Mouse (Mus musculus) lung, embryonic 15.5 days (tissue): ENCODE results near the gene Chd4. TPM values are rescaled to one million over a fixed set of nuclear protein-coding genes. Genes with fewer than 3 reads are reported as not detected.
A peak's percentile ranks its signal among the peaks of the same experiment; 100 is the strongest.

Experiments used
- ATAC-seq: fragments of 200-750 bp; cut with Nextera tagmentation; 2 replicates; pipeline ENCODE4 v1.8.0; 2017; ENCODE audit warnings: moderate number of reproducible peaks, borderline replicate concordance; ENCODE audit not compliant: low FRiP score, low TSS enrichment; ENCODE audit errors: extremely low read depth
- H3K27ac ChIP-seq: fragments of 300-500 bp; sonication (generic); 2 replicates; pipeline ENCODE4 v1.5.1; 2015; ENCODE audit warnings: moderate library complexity, mild to moderate bottlenecking, inconsistent platforms
- H3K27me3 ChIP-seq: fragments of 300-500 bp; sonication (generic); 2 replicates; pipeline ENCODE4 v1.6.1; 2015; ENCODE audit warnings: inconsistent platforms
- H3K36me3 ChIP-seq: fragments of 300-500 bp; sonication (generic); 2 replicates; pipeline ENCODE4 v1.6.1; 2015; ENCODE audit warnings: inconsistent platforms
- H3K4me1 ChIP-seq: fragments of 300-500 bp; sonication (generic); 2 replicates; pipeline ENCODE4 v1.6.1; 2015; ENCODE audit warnings: inconsistent platforms
- H3K4me2 ChIP-seq: fragments of 300-500 bp; sonication (generic); 2 replicates; pipeline ENCODE4 v1.6.1; 2015; ENCODE audit warnings: inconsistent platforms, mild to moderate bottlenecking, moderate library complexity
- H3K4me3 ChIP-seq: fragments of 300-500 bp; sonication (generic); 2 replicates; pipeline ENCODE4 v1.5.1; 2015; ENCODE audit warnings: mild to moderate bottlenecking, inconsistent platforms
- H3K9ac ChIP-seq: fragments of 300-500 bp; sonication (generic); 2 replicates; pipeline ENCODE4 v1.6.1; 2015; ENCODE audit warnings: inconsistent platforms
- H3K9me3 ChIP-seq: fragments of 300-500 bp; sonication (generic); 2 replicates; pipeline ENCODE4 v1.6.1; 2016; ENCODE audit warnings: inconsistent platforms
- WGBS: fragments of 180-500 bp; shearing (Covaris S2); methylation state at CpG from one replicate; pipeline ENCODE4 v1.1.7; 2015; 5-methylcytosine and 5-hydroxymethylcytosine counted together
- polyA plus RNA-seq: library from polyadenylated mRNA; unstranded; fragments of >200 nt; fragmentation: Nextera tagmentation; extraction: Ambion mirVana; gene quantifications from 2 replicates; pipeline ENCODE4 v1.2.1, GENCODE M21; 2015

Chd4 gene
- polyA plus RNA-seq, 1 experiment from 2014 or later = 69.3 TPM

DNA sequence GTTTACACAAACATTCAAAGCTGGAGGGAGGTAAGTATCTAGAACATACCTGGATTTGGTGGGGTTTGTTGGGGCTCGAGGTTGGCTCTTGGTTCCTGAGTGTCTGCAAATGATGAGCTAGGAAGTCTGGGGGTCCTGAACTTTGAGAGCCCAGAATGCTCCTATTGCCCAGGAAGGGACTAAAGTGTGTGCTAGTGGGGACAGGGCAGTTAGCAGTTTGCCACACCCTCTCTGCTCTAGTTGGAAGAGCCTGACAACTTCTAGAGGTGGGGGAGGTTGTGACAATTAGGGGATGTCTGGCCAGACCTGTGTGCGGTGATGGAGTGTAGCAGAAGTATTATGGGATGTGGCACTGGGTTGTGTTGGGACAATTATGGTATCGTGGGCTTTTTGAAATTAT is 938 bp upstream of the Chd4 start:
- H3K27me3 ChIP-seq = no peaks in the 10 kb centered on the region
- peak overlapping the region; percentile 94 for H3K27ac ChIP-seq
- H3K4me2 ChIP-seq = no peak overlapping the region
- H3K4me3 ChIP-seq = no peak overlapping the region
- peaks cover 49% of the 10 kb centered on the region for H3K4me1 ChIP-seq
- H3K9ac ChIP-seq = no peak overlapping the region
- H3K9me3 ChIP-seq = no peaks in the 10 kb centered on the region
- WGBS = 38% methylated on average over 3 of the region's 3 CpGs
- peaks cover 18% of the 10 kb centered on the region for H3K36me3 ChIP-seq
- ATAC-seq = no peak

DNA sequence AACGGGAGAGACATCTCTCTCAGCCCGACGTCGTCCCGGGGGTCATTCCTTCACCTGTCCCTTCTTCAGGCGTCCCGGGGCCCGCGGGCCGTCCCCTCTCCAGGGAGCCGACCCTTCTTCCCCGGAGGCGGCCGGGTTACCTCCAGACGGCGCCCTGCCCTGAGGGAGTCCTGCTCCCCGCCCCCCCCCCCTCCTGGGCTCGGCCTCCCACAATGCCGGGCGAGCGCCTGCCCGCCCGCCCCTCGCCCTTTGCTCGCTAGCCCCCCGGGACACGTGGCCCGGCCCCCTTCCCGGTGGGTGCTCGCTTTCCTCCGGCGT is 457 bp downstream of the Chd4 start:
- Histone ChIP-seq H3K27me3 (no peaks in the 10 kb centered on the region), H3K4me3 (peak overlapping the region; percentile 96), H3K4me1 (peaks cover 43% of the 10 kb centered on the region), H3K9ac (peak overlapping the region; percentile 92), H3K4me2 (peak overlapping the region; percentile 93), H3K36me3 (peaks cover 32% of the 10 kb centered on the region), H3K27ac (peak overlapping the region; percentile 94), H3K9me3 (no peaks in the 10 kb centered on the region)
- 0% methylated on average over 5 of the region's 32 CpGs for WGBS
- ATAC-seq = peak; percentile 32

DNA sequence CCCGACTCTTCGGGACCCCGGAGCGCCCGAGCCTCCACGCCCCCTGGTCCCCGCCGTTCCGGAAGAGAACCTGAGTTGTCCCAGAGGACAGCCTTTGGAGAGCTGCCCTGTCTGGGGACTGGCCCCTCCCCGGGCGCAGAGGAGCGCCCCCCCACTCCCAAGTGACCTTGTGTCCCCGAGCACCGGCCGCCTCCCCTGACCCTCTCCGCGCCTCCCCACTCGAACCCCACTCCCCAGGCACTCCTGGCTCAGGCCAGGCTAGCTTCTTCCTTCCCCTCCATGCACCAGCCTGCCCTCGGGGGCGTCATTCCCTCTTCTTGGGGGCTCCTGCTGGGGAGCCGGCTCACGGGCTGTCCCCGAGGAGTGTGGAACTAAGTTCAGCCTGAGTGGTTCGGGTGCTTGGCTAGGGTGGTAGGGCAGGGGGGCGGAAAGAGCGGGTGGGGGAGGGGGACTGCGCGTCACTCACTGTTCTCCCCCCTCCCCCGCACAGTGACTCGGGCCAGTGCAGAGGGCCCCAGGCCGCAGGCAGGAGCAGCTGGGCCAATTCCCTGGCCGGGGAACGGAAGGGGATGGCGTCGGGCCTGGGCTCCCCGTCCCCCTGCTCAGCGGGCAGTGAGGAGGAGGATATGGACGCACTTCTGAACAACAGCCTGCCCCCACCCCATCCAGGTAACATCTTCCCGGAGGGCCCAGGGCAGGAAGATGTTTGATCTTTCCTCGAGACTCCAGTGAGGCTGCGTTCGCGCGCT is 990 bp downstream of the Chd4 start:
- peak overlapping the region; percentile 94 for H3K27ac ChIP-seq
- H3K4me3 ChIP-seq = peak overlapping the region; percentile 96
- peak; percentile 52 for ATAC-seq
- WGBS = under 1% methylated on average over 38 of the region's 44 CpGs
- no peaks in the 10 kb centered on the region for H3K27me3 ChIP-seq
- peaks cover 38% of the 10 kb centered on the region for H3K36me3 ChIP-seq
- H3K4me1 ChIP-seq = peaks cover 42% of the 10 kb centered on the region
- H3K9ac ChIP-seq = peak overlapping the region; percentile 92
- no peaks in the 10 kb centered on the region for H3K9me3 ChIP-seq
- peak overlapping the region; percentile 93 for H3K4me2 ChIP-seq

DNA sequence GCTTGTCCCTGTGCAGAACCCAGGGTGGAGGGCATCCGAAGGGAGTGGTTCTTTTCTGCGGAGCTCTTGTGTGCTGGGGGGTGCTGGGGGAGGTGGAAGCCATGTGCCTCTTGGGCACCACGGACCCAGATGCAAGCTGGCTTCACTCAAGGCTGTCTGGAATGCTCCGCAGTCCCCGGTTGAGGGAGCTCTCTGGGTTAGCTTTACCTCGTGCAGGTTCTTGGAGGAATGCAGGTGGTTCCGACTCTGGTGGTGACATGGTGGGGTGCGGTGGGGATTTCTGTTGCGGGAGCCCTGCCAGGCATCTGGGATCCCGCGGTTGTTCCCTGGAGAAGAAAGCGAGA is 1.5 kb downstream of the Chd4 start:
- H3K9ac ChIP-seq = peak overlapping the region; percentile 92
- peak overlapping the region; percentile 93 for H3K4me2 ChIP-seq
- ATAC-seq = peak; percentile 2; the same call in 1 of the 2 replicates
- peak overlapping the region; percentile 94 for H3K27ac ChIP-seq
- H3K36me3 ChIP-seq = peaks cover 43% of the 10 kb centered on the region
- H3K9me3 ChIP-seq = no peaks in the 10 kb centered on the region
- H3K27me3 ChIP-seq = no peaks in the 10 kb centered on the region
- H3K4me1 ChIP-seq = peaks cover 42% of the 10 kb centered on the region
- H3K4me3 ChIP-seq = peak overlapping the region; percentile 96
- WGBS = under 1% methylated on average over 12 of the region's 12 CpGs

DNA sequence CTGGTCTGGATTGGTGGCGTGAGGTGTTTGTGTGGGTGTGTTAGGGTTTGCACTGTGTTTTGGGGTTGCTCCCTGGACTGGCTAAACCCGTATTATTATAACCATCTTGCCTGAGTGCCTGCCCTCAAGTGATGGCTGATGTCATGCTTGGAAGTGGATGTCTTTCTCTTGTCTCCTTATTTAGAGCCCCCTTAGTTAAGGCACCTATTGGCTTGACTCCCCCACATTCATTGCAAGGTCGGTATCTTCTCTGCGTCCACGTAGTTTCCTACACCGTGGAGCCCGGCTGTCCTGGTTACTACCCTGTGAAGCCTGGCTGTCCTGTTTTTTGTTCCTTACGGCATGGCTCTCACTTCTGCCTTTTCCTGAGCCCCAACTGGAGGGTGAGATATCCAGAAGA is 2.2 kb downstream of the Chd4 start:
- Histone ChIP-seq H3K4me1 (peaks cover 42% of the 10 kb centered on the region), H3K9ac (peak overlapping the region; percentile 92), H3K27ac (peak overlapping the region; percentile 94; the same call in 1 of the 2 replicates), H3K36me3 (peaks cover 49% of the 10 kb centered on the region), H3K27me3 (no peaks in the 10 kb centered on the region), H3K4me3 (peak overlapping the region; percentile 96), H3K4me2 (peak overlapping the region; percentile 93), H3K9me3 (no peaks in the 10 kb centered on the region)
- no peak for ATAC-seq
- WGBS = 38% methylated on average over 8 of the region's 8 CpGs

DNA sequence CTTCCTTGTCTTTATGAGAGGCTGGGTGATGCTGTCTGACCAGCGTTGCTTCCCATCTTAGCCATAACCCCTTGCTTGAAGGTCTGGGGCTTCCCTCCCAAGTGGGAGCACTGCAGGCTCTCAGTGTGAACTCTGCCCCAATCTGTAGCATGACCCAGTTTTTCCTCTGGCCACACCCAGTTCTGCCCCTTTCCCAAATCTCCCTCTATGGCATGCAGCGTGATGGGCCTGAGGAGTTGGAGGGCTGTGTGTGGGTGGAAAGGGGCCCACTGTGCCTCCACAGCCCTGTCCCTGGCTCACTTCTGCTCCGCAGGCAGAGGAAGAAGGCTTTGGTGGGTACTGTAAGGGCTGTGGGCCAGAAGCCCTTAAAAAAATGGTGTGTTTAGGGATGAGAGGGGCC is 2.7 kb downstream of the Chd4 start:
- Histone ChIP-seq H3K4me3 (peak overlapping the region; percentile 96), H3K36me3 (peaks cover 53% of the 10 kb centered on the region), H3K9ac (peak overlapping the region; percentile 92), H3K4me2 (peak overlapping the region; percentile 93), H3K27ac (no peak overlapping the region), H3K9me3 (no peaks in the 10 kb centered on the region), H3K4me1 (peaks cover 42% of the 10 kb centered on the region), H3K27me3 (no peaks in the 10 kb centered on the region)
- 45% methylated on average over 3 of the region's 3 CpGs for WGBS
- ATAC-seq = no peak

DNA sequence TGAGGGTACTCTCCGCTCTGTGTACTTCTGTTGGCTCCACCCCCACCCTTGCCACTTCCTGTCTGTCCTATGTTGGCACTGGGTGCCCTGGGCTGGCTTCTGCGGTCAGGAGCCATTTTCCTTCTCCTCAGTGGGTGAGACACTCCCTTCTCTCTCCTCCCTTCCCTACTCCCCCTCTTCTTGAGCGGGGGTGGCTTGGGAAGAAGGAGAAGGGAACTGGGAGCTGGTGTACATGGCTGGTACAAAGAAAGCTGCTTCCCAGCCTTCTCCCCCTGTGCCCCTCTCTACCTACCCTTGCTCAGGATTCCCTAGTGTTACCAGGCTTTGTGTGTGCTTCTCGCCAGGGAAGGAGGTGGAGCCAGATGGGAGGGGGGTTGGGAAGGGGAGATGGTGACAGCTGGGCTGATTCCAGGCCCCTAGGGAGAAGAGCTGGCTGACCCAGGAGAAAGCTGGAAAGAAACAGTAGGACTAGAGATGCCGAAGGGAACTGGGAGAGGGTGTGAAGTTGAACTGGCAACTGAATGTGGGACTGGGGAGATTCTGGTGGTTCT is 3.7 kb downstream of the Chd4 start:
- peaks cover 63% of the 10 kb centered on the region for H3K36me3 ChIP-seq
- WGBS = 35% methylated on average over 5 of the region's 5 CpGs
- H3K9ac ChIP-seq = peak overlapping the region; percentile 37

DNA sequence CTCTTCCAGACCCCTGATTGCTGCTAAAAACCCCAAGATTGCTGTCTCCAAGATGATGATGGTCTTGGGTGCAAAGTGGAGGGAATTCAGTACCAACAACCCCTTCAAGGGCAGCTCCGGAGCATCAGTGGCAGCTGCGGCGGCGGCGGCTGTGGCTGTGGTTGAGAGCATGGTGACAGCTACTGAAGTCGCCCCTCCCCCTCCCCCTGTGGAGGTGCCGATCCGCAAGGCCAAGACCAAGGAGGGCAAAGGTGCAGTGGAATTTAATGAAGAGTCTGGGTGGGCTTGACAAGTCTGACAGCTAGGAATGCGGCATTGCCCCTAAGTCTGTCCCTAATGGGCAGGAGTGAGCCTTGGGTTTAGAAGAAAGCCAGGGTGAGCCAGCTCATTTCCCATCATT is 5.7 kb downstream of the Chd4 start:
- peaks cover 33% of the 10 kb centered on the region for H3K4me1 ChIP-seq
- no peak overlapping the region for H3K4me2 ChIP-seq
- H3K36me3 ChIP-seq = peaks cover 83% of the 10 kb centered on the region
- no peak overlapping the region for H3K27ac ChIP-seq
- H3K9me3 ChIP-seq = no peaks in the 10 kb centered on the region
- 54% methylated on average over 9 of the region's 9 CpGs for WGBS
- no peak for ATAC-seq
- H3K27me3 ChIP-seq = no peaks in the 10 kb centered on the region
- no peak overlapping the region for H3K9ac ChIP-seq
- H3K4me3 ChIP-seq = no peak overlapping the region

More for the DNA sequence above, 3.7 kb downstream of the Chd4 start:
- ATAC-seq = no peak
- no peaks in the 10 kb centered on the region for H3K9me3 ChIP-seq
- peak overlapping the region; percentile 93 for H3K4me2 ChIP-seq
- peaks cover 42% of the 10 kb centered on the region for H3K4me1 ChIP-seq
- peak overlapping the region; percentile 96 for H3K4me3 ChIP-seq
- no peaks in the 10 kb centered on the region for H3K27me3 ChIP-seq
- H3K27ac ChIP-seq = peak overlapping the region; percentile 66; the same call in 1 of the 2 replicates

DNA sequence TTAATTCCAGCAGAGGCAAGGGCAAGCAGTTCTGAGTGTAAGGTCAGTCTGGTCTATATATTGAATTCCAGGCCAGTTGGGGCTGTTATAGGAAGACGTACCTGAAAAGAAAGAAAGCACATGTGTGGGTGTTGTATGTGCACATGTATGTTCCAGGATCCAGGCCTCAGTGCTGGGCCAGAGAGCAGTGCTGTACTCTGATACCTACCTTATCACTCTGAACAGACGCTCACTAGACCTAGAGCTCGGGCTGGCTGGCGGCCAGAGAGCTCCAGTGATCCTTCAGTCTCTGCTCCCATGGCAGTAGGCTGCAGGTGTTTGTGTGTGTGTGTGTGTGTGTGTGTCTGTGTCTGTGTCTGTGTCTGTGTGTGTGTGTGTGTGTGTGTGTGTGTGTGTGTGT is 8.4 kb downstream of the Chd4 start:
- H3K9me3 ChIP-seq = no peaks in the 10 kb centered on the region
- H3K4me1 ChIP-seq = peaks cover 15% of the 10 kb centered on the region
- no peak overlapping the region for H3K4me2 ChIP-seq
- H3K4me3 ChIP-seq = no peak overlapping the region
- peaks cover 98% of the 10 kb centered on the region for H3K36me3 ChIP-seq
- 81% methylated on average over 4 of the region's 4 CpGs for WGBS
- H3K27me3 ChIP-seq = no peaks in the 10 kb centered on the region
- H3K9ac ChIP-seq = no peak overlapping the region
- H3K27ac ChIP-seq = no peak overlapping the region
- no peak; the same call in 1 of the 2 replicates for ATAC-seq

DNA sequence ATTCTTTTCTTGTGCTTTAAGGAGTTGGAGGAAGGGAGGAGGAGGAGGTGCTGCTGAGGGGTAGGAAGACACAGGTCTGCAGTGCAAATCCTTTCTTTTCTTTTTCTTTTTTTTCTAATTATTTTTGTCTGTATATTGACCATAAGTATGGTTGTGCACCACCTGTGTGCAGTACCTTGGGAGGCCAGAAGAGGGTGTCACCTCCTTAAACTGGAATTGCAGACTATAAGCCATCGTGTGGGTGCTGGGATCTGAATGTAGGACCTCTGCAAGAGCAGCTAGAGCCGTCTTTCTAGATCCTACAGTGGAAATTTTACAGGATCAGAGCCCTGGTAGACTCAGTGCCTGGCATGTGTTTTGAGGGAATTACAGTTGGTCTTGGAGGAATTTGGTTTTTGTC is 11.9 kb downstream of the Chd4 start:
- Histone ChIP-seq H3K36me3 (peaks cover 98% of the 10 kb centered on the region), H3K4me1 (no peaks in the 10 kb centered on the region), H3K27ac (no peak overlapping the region), H3K4me3 (no peak overlapping the region), H3K27me3 (no peaks in the 10 kb centered on the region), H3K9ac (no peak overlapping the region), H3K9me3 (no peaks in the 10 kb centered on the region), H3K4me2 (no peak overlapping the region)
- WGBS = 99% methylated on average over 2 of the region's 2 CpGs
- ATAC-seq = no peak

DNA sequence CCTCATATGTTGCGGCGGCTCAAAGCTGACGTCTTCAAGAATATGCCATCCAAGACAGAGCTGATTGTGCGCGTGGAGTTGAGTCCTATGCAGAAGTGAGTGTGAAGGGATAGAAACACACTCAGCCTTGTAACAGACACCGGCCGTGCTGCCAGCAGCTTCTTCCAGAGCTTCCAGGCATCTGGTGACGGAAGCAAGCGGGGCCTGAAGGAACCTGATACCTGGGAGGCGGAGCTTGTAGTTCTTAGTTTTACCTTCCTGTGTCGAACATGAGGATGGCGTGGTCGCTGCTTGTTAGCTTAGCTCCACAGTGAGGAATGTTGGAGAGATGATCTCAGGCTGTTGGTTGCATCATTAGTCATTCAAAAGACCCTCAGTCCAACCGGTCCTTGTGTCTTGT is 13.6 kb downstream of the Chd4 start:
- ATAC-seq = no peak
- H3K9ac ChIP-seq = no peak overlapping the region
- H3K36me3 ChIP-seq = peaks cover 100% of the 10 kb centered on the region
- H3K4me1 ChIP-seq = no peaks in the 10 kb centered on the region
- H3K27ac ChIP-seq = no peak overlapping the region
- H3K4me3 ChIP-seq = no peak overlapping the region
- H3K27me3 ChIP-seq = no peaks in the 10 kb centered on the region
- 78% methylated on average over 14 of the region's 14 CpGs for WGBS
- no peak overlapping the region for H3K4me2 ChIP-seq
- no peaks in the 10 kb centered on the region for H3K9me3 ChIP-seq

DNA sequence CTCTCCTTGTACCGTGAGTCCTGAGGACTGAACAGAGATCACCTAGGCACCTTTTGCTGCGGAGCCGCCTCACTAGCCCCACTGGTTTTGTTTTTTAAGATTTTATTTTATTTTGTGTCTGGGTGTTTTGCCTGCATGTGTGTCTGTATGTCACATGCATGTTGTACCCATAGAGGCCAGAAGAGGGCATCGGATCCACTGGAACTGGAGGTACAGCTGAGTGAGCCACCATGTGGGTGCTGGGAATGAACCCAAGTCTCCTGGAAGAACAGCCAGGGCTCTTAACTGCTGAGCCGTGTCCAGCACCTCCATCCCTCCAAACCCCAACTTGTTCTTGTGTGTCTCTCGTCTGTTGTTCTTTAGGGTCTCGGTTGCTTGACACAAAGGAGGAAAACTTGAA is 15.1 kb downstream of the Chd4 start:
- Histone ChIP-seq H3K4me3 (no peak overlapping the region), H3K4me1 (no peaks in the 10 kb centered on the region), H3K36me3 (peaks cover 98% of the 10 kb centered on the region), H3K27me3 (no peaks in the 10 kb centered on the region), H3K9ac (no peak overlapping the region), H3K4me2 (no peak overlapping the region), H3K9me3 (no peaks in the 10 kb centered on the region), H3K27ac (no peak overlapping the region)
- ATAC-seq = no peak
- 90% methylated on average over 7 of the region's 7 CpGs for WGBS
